Mouse (Mus musculus): ENCODE measurements around the gene Osbpl8.
A peak's percentile ranks its signal among the peaks of the same experiment; 100 is the strongest.

The Osbpl8 gene

DNA sequence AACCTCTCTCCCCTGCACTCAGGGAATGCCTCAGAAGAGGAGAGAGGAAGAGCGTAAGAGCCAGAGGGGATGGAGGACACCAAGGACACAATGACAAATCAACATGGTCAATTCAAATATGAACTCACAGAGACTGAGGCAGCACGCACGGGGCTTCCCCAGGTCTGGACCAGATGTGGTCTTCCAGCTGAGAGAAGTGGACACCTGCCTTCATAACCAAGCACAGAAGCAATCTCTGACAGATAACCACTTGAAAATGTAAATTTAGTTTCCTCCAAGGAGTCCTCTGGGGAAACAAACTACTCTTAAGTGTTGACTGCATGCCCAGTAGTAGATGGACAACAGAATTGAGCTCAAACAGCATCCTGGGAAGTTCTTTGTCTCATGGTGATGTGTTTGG lies 9.5 kb upstream of the Osbpl8 start:
- no peak for DNase-seq (ENCODE audit: low spot score in 2 of 2)

DNA sequence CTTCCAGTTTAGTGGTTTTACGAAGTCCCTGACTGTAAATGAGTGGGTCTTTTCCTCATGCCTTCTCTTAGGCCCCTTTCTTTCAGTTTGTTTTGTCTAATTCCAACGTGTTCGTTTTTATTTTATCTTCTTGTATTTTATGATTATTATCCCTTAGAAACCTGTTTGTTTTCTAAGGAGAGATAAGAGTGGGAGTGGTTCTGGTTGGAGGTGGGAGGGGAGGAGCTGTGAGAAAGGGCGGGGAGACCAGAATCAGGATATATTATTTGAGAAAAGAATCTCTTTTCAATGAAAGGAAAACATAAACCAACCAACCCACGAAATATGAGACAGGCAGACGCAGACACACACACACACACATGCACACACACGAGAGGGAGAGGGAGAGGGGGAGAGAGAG lies 9.0 kb upstream of the Osbpl8 start:
- DNase-seq (ENCODE audit: low spot score in 2 of 2) = no peak

DNA sequence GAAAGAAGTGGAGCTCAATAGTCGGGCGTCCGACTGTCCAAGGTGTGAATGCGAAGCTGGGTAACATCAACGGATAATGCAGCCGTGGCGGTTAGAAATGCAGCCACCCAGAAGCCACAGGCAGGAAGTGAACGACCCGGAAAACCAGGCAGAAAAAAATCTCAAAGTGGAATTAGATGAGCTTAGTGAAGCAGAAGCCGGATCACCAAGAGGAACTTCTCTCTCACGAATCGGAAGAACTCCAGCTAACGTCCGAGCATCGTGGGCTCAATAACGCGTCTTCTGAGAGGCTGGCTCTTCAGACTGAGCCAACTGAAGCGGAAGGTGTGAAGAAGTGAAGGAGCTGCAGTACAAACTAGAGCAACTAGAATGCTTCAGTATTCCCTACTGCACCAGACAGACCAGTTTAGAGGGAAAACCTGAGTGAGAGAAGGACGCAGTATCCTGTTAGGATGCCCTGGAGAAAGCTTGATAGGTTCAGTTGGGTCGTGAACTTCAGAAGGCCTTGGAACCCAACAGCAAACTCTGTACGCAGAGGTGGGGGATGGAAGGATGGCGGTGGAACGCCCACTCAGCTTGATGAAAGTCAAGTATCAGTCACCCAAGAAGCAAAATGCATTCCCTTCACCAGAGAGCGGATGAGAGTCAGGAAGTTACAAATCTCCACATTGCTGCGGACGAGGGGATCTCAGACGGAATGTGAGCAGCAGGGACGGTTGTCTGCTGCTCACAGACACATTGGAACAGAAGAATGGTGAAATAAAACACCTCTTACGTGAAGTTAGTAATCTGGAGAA lies 8.0 kb upstream of the Osbpl8 start:
- no peak for DNase-seq (ENCODE audit: low spot score in 2 of 2)

DNA sequence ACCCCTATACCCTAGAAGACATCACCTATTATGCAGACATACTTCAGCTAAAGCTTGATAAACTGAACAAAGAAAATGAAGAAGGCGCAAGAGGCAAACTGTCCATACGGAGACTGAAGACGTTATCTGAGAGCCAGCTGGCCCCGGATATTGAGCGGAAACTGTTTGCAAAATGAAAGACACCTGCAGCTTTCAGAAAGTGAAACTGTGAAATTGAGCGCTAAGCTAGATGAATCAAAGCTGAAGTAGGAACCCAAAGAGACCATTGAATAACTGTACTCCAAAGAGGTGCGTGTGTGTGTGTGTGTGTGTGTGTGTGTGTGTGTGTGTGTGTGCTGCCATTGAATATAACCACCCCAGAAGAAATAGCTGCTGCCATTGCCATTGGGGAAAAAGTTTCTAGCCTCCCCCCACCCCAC lies 7.3 kb upstream of the Osbpl8 start:
- peak in 1 of 2 experiments; percentile 60 for DNase-seq (ENCODE audit: low spot score in 2 of 2)

DNA sequence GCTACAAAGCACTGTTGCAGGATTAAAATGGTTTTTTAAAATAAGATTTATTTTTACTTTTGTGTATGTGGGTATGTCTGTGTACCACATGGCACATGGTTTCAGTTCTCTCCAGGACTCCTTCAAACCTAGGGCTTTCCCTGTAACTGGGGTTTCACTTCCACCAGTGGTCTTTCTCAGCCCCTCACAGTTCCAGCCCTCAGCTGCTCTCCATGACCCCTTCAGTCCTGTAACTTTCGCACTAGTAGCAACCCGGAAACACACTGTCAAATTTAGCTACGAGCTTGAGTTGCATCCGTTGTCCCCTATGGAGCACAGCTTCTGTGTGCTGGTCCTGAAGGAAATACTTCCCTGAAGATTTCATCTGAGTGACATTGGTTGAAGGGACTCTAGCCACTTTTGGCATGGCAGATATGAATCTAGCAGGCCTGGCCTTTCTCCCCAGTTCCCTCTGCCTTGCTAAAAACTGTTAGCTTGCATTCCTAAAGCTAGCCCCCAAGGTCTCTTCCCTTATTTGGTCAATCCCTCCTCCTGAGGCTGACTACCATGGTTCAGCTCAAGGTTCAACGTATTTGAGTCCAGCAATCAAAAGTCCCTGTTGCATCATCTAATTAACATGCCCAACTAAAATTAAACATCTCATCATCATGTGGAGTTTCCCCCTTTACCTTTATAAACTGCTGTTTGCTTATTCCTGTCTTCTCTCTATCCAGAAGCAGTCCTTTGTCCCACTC lies 4.6 kb upstream of the Osbpl8 start:
- no peak for DNase-seq (ENCODE audit: low spot score in 2 of 2)

DNA sequence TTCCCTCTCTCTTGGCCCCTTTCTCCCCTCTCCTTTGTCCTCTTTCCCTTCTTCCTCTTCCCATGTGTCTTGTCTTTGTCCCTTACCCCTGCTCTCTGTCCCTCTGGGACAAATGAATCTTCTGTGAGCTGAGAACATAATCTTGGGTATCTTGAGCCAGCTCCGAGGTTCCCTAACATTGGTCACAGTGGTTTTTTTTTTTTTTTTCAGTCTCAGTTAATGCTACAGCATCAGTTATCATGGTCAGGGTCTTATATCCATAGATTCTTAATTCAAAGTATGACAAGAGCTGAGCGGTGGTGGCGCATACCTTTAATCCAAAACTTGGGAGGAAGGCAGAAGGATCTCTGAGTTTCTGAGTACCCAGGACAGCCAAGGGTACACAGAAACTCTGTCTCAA lies 4.0 kb upstream of the Osbpl8 start:
- no peak for DNase-seq (ENCODE audit: low spot score in 2 of 2)

DNA sequence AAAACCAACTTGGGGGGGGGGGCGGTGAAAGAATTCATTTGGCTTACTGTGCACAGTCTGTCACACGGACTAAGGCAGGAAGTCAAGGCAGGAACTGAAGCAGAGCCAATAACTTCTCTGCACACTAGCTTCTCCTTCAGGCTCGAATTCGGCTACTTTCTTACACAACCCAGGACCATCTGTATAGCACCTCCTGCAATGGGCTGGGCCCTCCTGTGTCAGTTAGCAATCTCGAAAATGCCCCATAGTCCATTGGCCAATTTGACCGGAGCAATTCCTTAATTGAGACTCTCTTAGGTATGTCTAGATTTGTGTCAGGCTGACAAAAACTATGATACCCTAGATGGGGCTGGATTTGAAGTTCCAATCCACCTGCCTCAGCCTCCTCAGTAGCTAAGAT lies 3.2 kb upstream of the Osbpl8 start:
- DNase-seq (ENCODE audit: low spot score in 2 of 2) = peak in 1 of 2 experiments; percentile 57

DNA sequence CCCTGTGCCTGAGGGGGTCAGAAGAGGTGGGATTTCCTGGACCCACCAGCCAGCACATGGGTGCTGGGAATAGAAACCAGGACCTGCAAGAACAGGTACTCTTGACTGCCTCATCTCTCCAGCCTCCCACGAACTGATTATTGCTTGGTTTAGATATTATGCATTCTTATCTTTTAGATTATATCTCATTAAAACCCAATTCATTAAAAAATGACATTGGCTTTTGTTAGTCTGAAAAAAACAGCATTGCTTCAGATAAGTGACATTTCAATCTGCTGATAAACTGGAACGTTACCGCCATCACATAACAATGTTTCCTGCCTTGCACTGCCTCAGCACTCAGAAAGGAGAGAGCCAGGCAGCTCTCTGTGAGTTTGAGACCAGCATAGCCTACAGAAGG lies 1.5 kb upstream of the Osbpl8 start:
- DNase-seq (ENCODE audit: low spot score in 2 of 2) = no peak

DNA sequence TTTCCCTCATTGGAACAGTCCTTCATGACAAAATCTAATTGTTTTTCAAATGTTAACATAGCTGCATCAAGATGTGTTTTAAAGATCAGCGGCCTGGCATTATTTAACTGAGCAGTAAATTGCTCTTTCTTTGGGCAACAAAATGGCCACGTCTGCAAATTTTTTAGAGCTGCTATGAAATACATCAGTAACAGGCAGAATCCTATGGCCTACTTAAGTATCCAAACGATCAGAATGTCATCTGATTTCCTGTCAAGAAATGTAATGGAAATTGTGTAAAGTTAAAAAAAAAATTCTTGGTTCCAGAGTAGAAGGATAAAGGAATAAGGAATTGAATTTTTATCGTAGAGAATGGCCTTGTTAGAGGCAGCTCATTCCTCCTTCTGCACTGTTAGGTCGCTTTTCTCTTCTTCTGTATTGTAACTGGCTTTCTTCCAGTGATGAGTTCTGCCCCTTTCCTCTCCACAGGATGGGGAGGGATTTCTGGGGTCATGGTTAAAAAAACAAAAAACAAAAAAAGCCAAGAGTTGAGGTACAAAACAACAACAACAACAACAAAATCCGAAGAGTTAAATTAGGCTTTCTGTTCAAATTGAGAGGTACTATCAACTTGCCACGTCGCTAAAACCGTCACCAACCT lies 831 bp upstream of the Osbpl8 start:
- DNase-seq (ENCODE audit: low spot score in 2 of 2) = no peak

DNA sequence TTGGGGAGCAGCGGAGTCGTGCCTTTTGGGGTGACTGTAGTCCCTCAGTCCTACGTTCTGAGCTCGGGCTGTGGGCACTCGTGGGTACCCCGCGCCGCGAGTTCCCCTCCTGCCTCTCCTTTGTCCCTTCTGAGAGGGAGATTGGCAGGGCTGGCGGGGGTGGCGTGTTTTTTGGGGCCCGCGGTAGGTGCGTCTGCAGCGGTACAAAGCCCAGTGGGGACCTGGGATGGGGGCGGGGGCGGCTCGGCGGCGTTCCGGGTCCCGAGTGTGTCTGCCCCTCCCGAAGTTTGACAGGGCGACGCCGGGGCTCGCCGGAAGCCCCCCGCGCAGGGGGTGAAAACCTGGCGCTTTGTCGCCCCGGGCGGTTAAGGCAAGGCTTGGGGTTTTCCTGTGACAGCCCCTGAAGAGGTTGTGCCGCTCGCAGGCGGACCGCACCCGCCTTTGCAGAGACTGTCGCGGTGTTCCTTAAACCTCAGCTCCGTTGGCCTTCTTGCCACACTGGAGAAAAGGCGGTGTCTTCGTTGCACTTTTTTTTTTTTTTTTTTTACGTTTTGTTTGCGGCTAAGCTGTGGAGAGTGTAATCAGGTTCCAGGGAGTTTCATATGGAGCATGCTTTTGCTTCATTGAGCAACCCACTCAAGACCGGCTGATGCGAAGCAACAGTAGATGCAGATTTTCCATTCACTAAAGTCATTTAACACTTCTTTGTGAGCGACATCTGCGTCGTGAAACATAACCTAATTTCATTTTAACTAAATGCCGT lies 848 bp downstream of the Osbpl8 start:
- DNase-seq (ENCODE audit: low spot score in 2 of 2) = peak; percentile 70 to 86

DNA sequence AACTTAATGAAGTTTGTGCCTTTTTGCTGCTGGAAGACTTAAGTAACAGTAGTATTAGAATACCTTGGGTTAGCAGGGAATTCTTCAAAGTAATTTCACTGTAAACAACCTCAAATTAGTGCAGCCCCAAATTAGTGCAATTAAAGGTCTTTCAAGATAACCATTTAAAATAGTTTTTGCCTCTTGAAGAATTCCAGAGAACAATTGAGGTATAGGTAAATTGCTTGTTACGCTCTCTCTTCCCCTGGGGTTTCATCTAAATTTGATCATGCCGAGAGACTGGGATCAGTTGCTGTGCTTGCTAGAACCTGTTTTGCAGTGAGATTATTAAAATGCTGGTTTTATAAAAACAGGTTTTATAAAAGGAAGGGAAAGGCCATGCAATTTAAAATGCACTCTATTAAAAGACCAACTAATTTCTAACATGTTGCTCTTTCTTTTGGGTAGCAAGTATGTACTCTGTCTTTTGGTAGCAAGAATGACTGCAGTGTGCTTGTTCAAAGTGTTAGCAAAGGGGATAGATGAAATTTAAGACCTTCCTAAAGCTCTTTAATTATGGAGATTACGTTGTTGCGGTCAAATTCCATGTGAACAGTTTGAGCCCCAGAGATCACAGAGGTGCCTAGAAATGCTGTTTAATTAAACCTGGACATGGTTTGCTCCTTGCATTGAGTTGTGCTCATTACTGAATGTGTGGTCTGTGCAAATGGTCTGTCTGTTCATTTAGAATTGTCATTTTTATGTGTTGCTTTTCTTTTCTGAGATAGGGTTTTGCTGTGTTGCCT lies 1.7 kb downstream of the Osbpl8 start:
- DNase-seq (ENCODE audit: low spot score in 2 of 2) = no peak

DNA sequence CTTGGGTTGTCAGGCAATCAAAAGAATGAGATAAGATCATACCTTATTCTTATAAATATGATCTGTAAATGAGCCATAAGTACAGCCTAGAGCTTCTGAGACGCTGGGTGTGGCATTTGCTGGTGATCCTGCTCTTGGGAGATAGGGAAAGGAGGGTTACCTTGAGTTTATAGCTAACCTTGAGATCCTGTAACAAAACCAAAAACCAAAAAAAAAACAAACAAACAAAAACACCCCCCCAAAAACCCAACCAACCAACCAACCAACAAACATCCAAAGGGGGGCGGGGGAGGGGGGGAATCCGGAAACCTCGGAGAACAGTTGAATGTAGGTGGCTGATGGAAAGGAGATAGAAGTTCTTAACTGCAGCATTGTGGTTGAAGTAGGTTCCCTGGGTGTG lies 2.9 kb downstream of the Osbpl8 start:
- no peak for DNase-seq (ENCODE audit: low spot score in 2 of 2)

DNA sequence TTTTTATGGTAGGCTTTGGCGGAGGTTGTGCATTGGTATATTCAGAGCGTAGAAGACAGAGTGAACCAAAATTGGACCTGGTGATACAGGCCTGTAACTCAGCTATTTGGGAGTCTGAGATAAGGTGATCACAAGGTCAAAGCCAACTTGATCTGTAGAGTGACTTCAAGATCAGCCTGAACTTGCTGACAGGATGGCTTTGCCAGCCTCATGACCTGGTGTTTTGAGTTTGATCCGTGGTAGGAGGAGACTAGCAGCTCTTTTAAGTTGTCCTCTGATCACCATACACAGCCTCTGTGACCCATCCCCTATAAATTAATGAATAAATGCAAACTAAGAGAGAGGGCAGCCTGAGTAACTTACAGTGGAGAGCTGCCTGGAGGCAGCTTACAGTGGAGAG lies 3.8 kb downstream of the Osbpl8 start:
- DNase-seq (ENCODE audit: low spot score in 2 of 2) = peak in 1 of 2 experiments; percentile 57

DNA sequence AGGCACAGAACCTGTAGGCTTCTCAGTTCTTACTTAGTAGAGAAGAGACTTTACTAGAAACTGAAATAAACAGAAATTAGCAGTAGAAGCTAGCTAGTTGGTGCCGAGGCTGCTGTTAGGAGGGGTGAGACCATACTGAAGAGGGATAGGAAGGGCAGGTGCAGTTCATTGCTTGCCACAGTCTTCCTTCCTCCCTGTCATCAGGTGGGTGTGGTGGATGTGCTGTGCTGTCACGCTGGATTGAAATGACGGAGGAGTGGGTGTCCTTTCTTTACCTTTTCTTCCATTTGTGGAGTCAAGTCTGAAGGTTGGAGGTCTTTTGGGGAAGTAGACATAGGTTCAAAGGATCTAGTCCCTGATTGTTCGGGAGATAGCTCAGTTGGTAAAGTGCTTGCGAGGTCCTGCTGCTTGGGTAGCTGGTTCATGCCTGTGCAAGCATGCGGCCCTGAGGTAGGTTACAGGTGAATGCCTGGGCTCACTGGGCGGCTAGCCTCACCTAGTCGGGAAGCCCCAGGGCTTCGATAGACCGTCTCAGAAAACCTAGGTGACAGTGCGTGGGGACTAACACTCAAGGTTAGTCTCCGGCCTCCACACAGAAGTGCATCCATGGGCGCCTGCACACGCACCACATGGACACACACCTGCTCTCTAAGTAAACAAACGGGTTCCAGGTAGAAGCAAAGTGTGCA lies 6.8 kb downstream of the Osbpl8 start:
- peak in 1 of 2 experiments; percentile 63 for DNase-seq (ENCODE audit: low spot score in 2 of 2)

DNA sequence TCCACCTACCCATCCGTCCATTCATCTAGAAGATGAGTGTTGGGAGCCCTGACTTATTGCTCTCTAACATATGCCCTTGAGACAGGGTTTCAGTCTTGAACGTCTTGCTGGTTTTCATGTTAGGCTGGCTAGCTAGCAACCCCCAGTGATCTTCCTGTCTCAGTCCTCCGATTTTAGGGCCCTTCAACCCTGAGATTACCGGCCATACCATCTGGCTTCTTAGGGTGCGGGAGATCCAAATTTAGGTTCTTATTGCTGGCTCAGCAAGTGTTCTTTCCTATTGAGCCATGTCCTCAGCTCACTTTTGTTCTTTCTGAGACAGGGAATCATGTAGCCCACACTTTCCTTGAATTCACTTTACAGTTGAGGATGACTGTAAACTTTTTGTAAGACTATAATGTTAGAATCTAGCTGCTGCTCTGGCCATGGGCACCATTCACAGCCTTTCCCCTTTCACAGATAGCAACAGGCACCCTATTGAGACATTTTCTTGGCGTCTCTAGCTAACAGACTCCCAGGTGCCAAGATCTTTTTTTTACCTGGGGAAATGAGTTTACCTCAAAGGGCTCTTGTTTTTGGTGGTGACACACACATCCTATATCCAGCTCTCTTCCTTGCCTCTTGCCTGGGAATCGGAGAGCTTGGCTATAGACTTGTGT lies 9.2 kb downstream of the Osbpl8 start:
- no peak for DNase-seq (ENCODE audit: low spot score in 2 of 2)

DNA sequence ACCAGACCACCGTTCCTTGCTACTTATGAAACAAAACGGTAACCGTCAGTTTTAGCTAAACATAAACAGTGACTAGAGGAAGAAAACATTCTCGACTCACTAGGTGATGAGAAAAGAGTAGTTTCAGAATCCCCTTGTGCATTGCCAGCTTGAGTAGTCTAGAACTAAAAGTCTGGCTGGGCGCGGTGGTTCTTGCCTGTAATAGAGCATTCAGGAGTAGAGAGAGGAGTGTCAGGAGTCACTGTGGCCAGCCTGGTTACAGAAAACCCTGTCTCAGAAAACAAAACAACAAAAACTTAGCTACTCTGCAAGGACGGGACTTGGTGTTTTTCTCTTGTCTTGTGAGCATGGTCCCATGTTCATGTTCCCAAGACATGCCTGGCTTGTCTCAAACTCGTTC lies 12.8 kb downstream of the Osbpl8 start:
- no peak for DNase-seq (ENCODE audit: low spot score in 2 of 2)

DNA sequence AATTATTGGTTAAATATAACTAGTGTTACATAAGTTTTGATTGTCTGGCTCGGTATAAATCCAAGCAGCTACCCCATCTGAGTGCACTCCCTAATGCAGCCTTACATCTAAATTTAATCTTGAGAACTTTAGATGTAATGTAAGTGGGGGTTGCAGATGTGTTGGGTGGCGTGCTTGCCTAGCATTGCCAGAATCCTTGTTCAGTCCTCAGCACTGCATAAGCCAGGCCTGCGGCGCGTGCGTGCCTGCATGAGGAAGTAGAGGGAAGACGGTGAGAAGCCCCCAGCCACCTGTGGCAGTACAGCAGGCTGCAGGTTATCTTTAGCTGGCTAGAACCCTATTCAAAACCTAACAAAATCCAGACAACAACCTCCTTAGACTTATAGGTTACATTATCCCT lies 13.5 kb downstream of the Osbpl8 start:
- DNase-seq (ENCODE audit: low spot score in 2 of 2) = no peak

DNA sequence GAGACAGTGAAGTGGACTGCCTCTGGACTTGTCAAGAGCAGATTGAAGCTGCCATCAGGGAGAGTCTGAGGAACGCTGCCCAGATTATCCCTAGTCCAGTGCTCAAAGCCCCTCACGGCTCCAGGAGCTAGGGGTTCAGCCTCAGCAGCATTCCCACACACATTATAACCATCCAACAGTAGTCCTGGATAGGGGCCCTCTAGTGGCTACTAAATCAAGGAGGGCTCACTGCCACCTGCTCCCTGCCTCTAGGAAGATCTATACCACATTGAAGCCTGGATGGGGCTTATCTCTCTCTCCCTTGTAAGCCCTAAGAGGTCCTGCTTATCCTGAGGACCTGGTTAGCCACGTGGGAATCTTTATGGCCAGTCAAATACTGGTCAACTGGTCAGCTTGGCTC lies 16.1 kb downstream of the Osbpl8 start:
- no peak for DNase-seq (ENCODE audit: low spot score in 2 of 2)

DNA sequence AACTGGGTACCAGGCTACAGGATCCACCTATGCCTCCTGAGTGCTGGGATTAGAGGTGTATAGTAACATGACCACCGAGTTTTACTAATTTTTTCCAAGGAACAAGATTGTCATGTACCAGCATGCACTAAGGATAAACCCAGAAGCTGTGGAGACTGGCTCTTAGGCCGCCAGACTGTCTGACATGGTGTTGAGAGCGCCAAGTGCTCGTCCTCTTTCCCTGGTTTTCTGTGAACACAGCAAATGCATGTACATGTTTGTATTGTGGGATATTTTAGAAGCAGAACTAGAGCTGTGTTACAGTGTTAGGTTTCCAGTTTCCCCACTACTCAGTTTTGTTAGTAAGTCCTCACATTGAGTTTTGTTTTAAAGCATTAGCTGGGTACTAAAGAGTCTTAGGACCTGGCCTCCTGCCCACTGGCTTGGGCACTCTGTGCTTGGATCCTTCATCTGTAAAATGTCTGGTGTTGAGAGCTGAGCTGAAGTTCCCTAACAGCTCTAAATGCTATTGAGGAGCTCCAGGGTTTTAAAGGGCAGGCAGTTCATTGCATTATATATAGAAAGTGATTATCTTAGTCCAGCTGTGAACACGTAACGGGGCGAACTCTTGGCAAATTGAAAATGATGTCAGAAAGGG lies 19.2 kb downstream of the Osbpl8 start:
- no peak for DNase-seq (ENCODE audit: low spot score in 2 of 2)

Data from spleen, postnatal 4 days (tissue).